ENCODE assay signal across 21 mouse cellular contexts in genomic region chr6:22003959-22004543, GRCm38 (mm10). TPM values are rescaled to one million over a fixed set of nuclear protein-coding genes. Genes with fewer than 3 reads are reported as not detected.
DNase-seq lines count a peak whose midpoint lies in the region; ATAC-seq and TF ChIP-seq lines count a peak whose summit lies in the region.
"Had no signal": no experiment of that assay in that cellular context is flagged by ENCODE, and none has a peak within 500 bp of the region (broad histone marks: within the 10 kb centered on the region; RNA-seq: fewer than 3 reads in every experiment).

No protein-coding gene starts in this region.

- peaks cover 47% of the 10 kb centered on the region for H3K4me1 ChIP-seq in kidney, embryonic 16.5 days (ENCODE audit: insufficient read depth, low read length)
- peaks cover 4 to 13% of the 10 kb centered on the region in 2 experiments for H3K4me1 ChIP-seq in CH12.LX (ENCODE audit: control insufficient read depth in 1 of 2, insufficient read depth in 2 of 2)
- H3K4me1 ChIP-seq in limb, embryonic 10.5 days = peaks cover 51% of the 10 kb centered on the region

- TF ChIP-seq CTCF in CH12.LX (conservative IDR thresholded peaks at IDR 0.05 in 1 of 2, IDR thresholded peaks at IDR 0.05 in 1 of 2; ENCODE audit: low read depth in 2 of 2, low read length in 2 of 2) = no peak

- no peak overlapping the region for H3K9ac ChIP-seq in kidney, embryonic 16.5 days (replicated peaks; ENCODE audit: low read length)
- H3K9ac ChIP-seq in CH12.LX (ENCODE audit: insufficient read depth, low read depth) = no peak overlapping the region
- H3K9ac ChIP-seq: embryonic facial prominence, embryonic 13.5 days; forebrain, postnatal 0 days; heart, embryonic 15.5 days; liver, embryonic 13.5 days had no signal

- no peaks in the 10 kb centered on the region for H3K9me3 ChIP-seq in kidney, embryonic 16.5 days (ENCODE audit: low read length)
- no peaks in the 10 kb centered on the region for H3K9me3 ChIP-seq in CH12.LX (replicated peaks; ENCODE audit: low read length)
- H3K9me3 ChIP-seq in limb, embryonic 10.5 days (replicated peaks) = no peaks in the 10 kb centered on the region
- H3K9me3 ChIP-seq: embryonic facial prominence, embryonic 13.5 days; heart, embryonic 15.5 days; liver, embryonic 13.5 days had no signal

- TF ChIP-seq POLR2A in CH12.LX (IDR thresholded peaks at IDR 0.05; ENCODE audit: low read depth, low read length) = no peak

- ATAC-seq in frontal cortex, adult (ENCODE audit: low TSS enrichment) = peak; percentile 72
- ATAC-seq in kidney, embryonic 16.5 days (ENCODE audit: low FRiP score, low TSS enrichment) = 0 out of 2 replicates have a peak, but pooled peaks have one; percentile 13
- ATAC-seq: Patski had no signal

- 0 out of 2 replicates have a peak overlapping the region, but pooled peaks have one; percentile 5 for H3K4me2 ChIP-seq in kidney, embryonic 16.5 days (replicated peaks; ENCODE audit: low read depth, low read length)
- H3K4me2 ChIP-seq in CH12.LX (ENCODE audit: insufficient read depth, low read depth, poor library complexity, severe bottlenecking) = peak overlapping the region; percentile 21; the same call in 1 of the 2 replicates
- H3K4me2 ChIP-seq: heart, embryonic 15.5 days; liver, embryonic 13.5 days had no signal

- TF ChIP-seq RAD21 in CH12.LX (IDR thresholded peaks at IDR 0.05; ENCODE audit: low read depth, low read length) = no peak

- TF ChIP-seq EP300 in CH12.LX (IDR thresholded peaks at IDR 0.05; ENCODE audit: low read length) = no peak

- no peaks in the 10 kb centered on the region for H3K36me3 ChIP-seq in kidney, embryonic 16.5 days (ENCODE audit: insufficient read depth, low read length)
- no peaks in the 10 kb centered on the region for H3K36me3 ChIP-seq in CH12.LX (replicated peaks in 1 of 2; ENCODE audit: control insufficient read depth in 1 of 2, insufficient read depth in 1 of 2, low read length in 1 of 2)
- peaks cover 56% of the 10 kb centered on the region for H3K36me3 ChIP-seq in limb, embryonic 10.5 days
- H3K36me3 ChIP-seq: embryonic facial prominence, embryonic 13.5 days; heart, embryonic 15.5 days; liver, embryonic 13.5 days had no signal

- H3K27ac ChIP-seq in kidney, embryonic 16.5 days (ENCODE audit: low read length) = peak overlapping the region; percentile 87
- H3K27ac ChIP-seq in CH12.LX (ENCODE audit: insufficient read depth, low read depth) = no peak overlapping the region
- H3K27ac ChIP-seq in limb, embryonic 10.5 days = peak overlapping the region; percentile 66
- H3K27ac ChIP-seq: embryonic facial prominence, embryonic 13.5 days; liver, embryonic 13.5 days had no signal

- 55% methylated on average over 10 of the region's 10 CpGs for WGBS in kidney, embryonic 16.5 days
- 91% methylated on average over 10 of the region's 10 CpGs for WGBS in limb, embryonic 10.5 days

- in situ Hi-C loops in CH12.LX (cut with MboI; ENCODE audit: low pct_ligation_motif_present, low pct_unique_long_range_greater_than_20kb, low sequenced_read_pairs) = no loop called here

- no peaks in the 10 kb centered on the region for H3K27me3 ChIP-seq in kidney, embryonic 16.5 days (ENCODE audit: insufficient read depth, low read length)
- no peaks in the 10 kb centered on the region for H3K27me3 ChIP-seq in CH12.LX (replicated peaks)
- no peaks in the 10 kb centered on the region for H3K27me3 ChIP-seq in limb, embryonic 10.5 days (ENCODE audit: low read depth, poor library complexity, severe bottlenecking)
- H3K27me3 ChIP-seq: embryonic facial prominence, embryonic 13.5 days; heart, embryonic 15.5 days; liver, embryonic 13.5 days had no signal

- no peaks in the 10 kb centered on the region for H3K79me2 ChIP-seq in CH12.LX (replicated peaks; ENCODE audit: control insufficient read depth, extremely low read depth, insufficient read depth, poor library complexity, severe bottlenecking)

- H3K4me3 ChIP-seq in kidney, embryonic 16.5 days (ENCODE audit: low read length) = no peak overlapping the region
- no peak overlapping the region for H3K4me3 ChIP-seq in CH12.LX (replicated peaks in 1 of 3; ENCODE audit: low read depth in 2 of 3, low read length in 2 of 3, poor library complexity in 1 of 3)
- H3K4me3 ChIP-seq in limb, embryonic 10.5 days = no peak overlapping the region
- H3K4me3 ChIP-seq: embryonic facial prominence, embryonic 13.5 days; heart, adult 2 months; heart, embryonic 15.5 days; liver, embryonic 13.5 days had no signal

- dilution Hi-C loops in CH12.LX (cut with MboI; ENCODE audit: extremely low pct_ligation_motif_present, extremely low pct_unique_long_range_greater_than_20kb, low sequenced_read_pairs) = no loop called here

- no peak for DNase-seq in frontal cortex, adult 2 months (ENCODE audit: extremely low spot score in 1 of 2, low spot score in 1 of 2)
- DNase-seq in kidney, adult 18-20 months = no peak
- peak; percentile 24 for DNase-seq in CH12.LX (ENCODE audit: extremely low read depth)
- DNase-seq in limb, embryonic 10.5 days (ENCODE audit: low spot score) = no peak
- no peak for DNase-seq in spleen, postnatal 10 days (ENCODE audit: low spot score in 2 of 2)
- DNase-seq in urinary bladder, postnatal 36 days (ENCODE audit: low spot score in 2 of 2) = no peak
- DNase-seq: adrenal gland, postnatal 10 days; cerebellum, adult 11 months; cerebellum, postnatal 10 days; forebrain, postnatal 0 days; layer of hippocampus, adult 9-11 months; liver, embryonic 13.5 days; retina, postnatal 1 day; right cerebral cortex, postnatal 4 days; thymus, postnatal 36 days had no signal

TF ChIP-seq in CH12.LX, 34 proteins besides CTCF, POLR2A, EP300 and RAD21:
- no peak for TF ChIP-seq POLR2AphosphoS2 (IDR thresholded peaks at IDR 0.05; ENCODE audit: low read depth, low read length)
- 0 out of 2 replicates have a peak, but pooled peaks have one; percentile 29 for TF ChIP-seq ELF1 (IDR thresholded peaks at IDR 0.05; ENCODE audit: low read depth, low read length)
TF ChIP-seq in CH12.LX: peak in this region for 1.

RNA-seq across cellular contexts. Expression of gene Cped1, which starts 18.3 kb away (rescaled TPM):
- 2.2 and 2.8 TPM in 2 replicates for polyA plus RNA-seq in frontal cortex, adult 2 months (2012; rRNA removed)
- polyA plus RNA-seq in kidney, embryonic 16.5 days (2015; fragmentation: Nextera tagmentation; extraction: Ambion mirVana) = 35.4 and 42.6 TPM in 2 replicates
- total RNA-seq in CH12.LX (2012; rRNA removed) = 4.7 and 6.8 TPM in 2 replicates
- total RNA-seq in CH12.LX (2014; rRNA removed) = 0.46 and 0.51 TPM in 2 replicates
- polyA plus RNA-seq in CH12.LX (2012; ENCODE audit: insufficient read length, low read depth) = 1.1 TPM in 2 replicates
- polyA plus RNA-seq in limb, embryonic 10.5 days (2016; fragmentation: Nextera tagmentation; extraction: Ambion mirVana) = 58.8 and 63.8 TPM in 2 replicates

RNA-seq across cellular contexts. Expression of gene Ing3, which starts 54.7 kb away (rescaled TPM):
- polyA plus RNA-seq in frontal cortex, adult 2 months (2012; rRNA removed) = 15.1 and 20.0 TPM in 2 replicates
- 64.8 and 67.6 TPM in 2 replicates for polyA plus RNA-seq in kidney, embryonic 16.5 days (2015; fragmentation: Nextera tagmentation; extraction: Ambion mirVana)
- total RNA-seq in CH12.LX (2012; rRNA removed) (14.5 and 20.2 TPM in 2 replicates), CH12.LX (2014; rRNA removed) (34.3 and 45.6 TPM in 2 replicates)
- 21.9 and 27.4 TPM in 2 replicates for polyA plus RNA-seq in CH12.LX (2012; ENCODE audit: insufficient read length, low read depth)
- 52.2 and 57.8 TPM in 2 replicates for polyA plus RNA-seq in limb, embryonic 10.5 days (2016; fragmentation: Nextera tagmentation; extraction: Ambion mirVana)
